Mouse (Mus musculus) heart, adult 2 months (tissue): ENCODE measurements at regions not wholly inside any gene's neighbourhood (a gene's known extent, or its start where the extent isn't known, plus 50 kb on each side); places are given as distances from the start of the nearest gene placed in this dataset.

ENCODE experiments used
- DNase-seq, 2 experiments: peaks; one replicate each; pipeline ENCODE4 v3.0.0; 2021
- H3K27ac ChIP-seq: fragments of 200-600 bp; 2 replicates; pipeline ENCODE4 v1.8.1; 2022
- H3K27me3 ChIP-seq: fragments of 200-500 bp; 2 replicates; pipeline ENCODE4 v1.6.1; 2012; ENCODE audit warnings: mild to moderate bottlenecking, low read length, inconsistent platforms, mixed read lengths; ENCODE audit not compliant: control insufficient read depth, insufficient read depth
- H3K36me3 ChIP-seq: fragments of 200-500 bp; 2 replicates; pipeline ENCODE4 v1.6.1; 2012; ENCODE audit warnings: low read length, inconsistent platforms; ENCODE audit not compliant: control insufficient read depth, insufficient read depth
- H3K4me1 ChIP-seq: fragments of 200-500 bp; 2 replicates; pipeline ENCODE4 v1.6.1; 2011; ENCODE audit warnings: low read length; ENCODE audit not compliant: control insufficient read depth, insufficient read depth
- H3K4me3 ChIP-seq: fragments of 200-600 bp; 2 replicates; pipeline ENCODE4 v1.8.1; 2022
- H3K79me2 ChIP-seq: fragments of 200-500 bp; replicated peaks from 2 replicates; pipeline ENCODE4 v1.6.1; 2012; ENCODE audit warnings: mild to moderate bottlenecking, inconsistent platforms, low read length, moderate library complexity, mixed read lengths; ENCODE audit not compliant: control insufficient read depth, insufficient read depth
- H3K9ac ChIP-seq: fragments of 200-500 bp; 2 replicates; pipeline ENCODE4 v1.6.1; 2012; ENCODE audit warnings: low read depth, mild to moderate bottlenecking, control low read depth, inconsistent platforms, low read length, mixed read lengths
- CTCF ChIP-seq: fragments of 200-600 bp; IDR thresholded peaks from 2 replicates; pipeline ENCODE4 v1.8.1; 2022; ENCODE audit warnings: antibody characterized with exemption, mild to moderate bottlenecking, moderate library complexity
- EP300 ChIP-seq: fragments of 200-500 bp; IDR thresholded peaks from 2 replicates; pipeline ENCODE4 v1.6.1; 2011; ENCODE audit warnings: low read depth, low read length, control low read depth; ENCODE audit not compliant: insufficient read depth
- POLR2A ChIP-seq: fragments of 200-500 bp; IDR thresholded peaks from 2 replicates; pipeline ENCODE4 v1.6.1; 2011; ENCODE audit warnings: mild to moderate bottlenecking, low read depth, low read length, control low read depth; ENCODE audit not compliant: insufficient read depth
- WGBS: fragments of 180-500 bp; shearing (Covaris S2); methylation state at CpG from one replicate; pipeline ENCODE4 v1.1.7; 2018; 5-methylcytosine and 5-hydroxymethylcytosine counted together
- intact Hi-C: fragments of 180-260 bp; cut with DNase I; formaldehyde crosslinking; loops from one replicate; pipeline ENCODE4 v1.15.1; 2025

DNA sequence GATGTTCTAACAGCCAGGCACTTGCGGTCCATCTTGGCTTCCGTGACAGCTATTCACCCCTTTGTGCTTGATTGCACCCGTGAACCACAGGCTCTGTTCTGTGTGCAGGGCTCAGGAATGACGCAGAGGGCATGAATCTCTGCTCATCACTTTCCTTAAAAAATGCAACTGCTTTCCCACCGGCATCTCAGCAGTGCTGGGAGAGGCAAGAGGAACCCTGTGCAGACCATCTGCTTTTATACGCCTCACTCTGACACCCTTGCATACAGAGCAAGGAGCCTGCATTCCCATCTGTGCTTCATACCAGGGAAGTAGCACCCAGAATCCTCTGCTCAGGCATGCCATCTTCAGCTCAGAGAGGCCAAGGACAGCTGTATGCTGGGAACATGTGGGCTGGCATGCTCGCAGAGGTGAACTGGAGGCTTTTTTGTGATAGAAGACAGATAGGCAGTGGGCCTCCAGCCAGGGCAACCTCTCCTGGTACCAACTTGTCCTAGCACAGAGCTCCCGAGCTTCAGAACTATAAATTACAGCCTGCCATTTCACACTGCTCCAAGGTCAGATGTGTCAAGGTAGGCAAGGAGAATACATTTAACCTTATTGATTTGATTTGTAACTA, 121.6 kb downstream of the Polr2m start:
- no peak overlapping the region for H3K27ac ChIP-seq
- intact Hi-C loops = loop anchor here (10.0 kb wide), 1 partner anchor 171 kb away; no protein-coding TSS in a partner anchor
- WGBS = 82% methylated on average over 8 of the region's 8 CpGs
- H3K9ac ChIP-seq = no peak overlapping the region
- no peak for DNase-seq
- H3K4me3 ChIP-seq = no peak overlapping the region
- TF ChIP-seq CTCF (no peak), EP300 (no peak), POLR2A (no peak)
- no peaks in the 10 kb centered on the region for H3K79me2 ChIP-seq
- H3K36me3 ChIP-seq = no peaks in the 10 kb centered on the region
- H3K4me1 ChIP-seq = no peaks in the 10 kb centered on the region
- no peaks in the 10 kb centered on the region for H3K27me3 ChIP-seq

DNA sequence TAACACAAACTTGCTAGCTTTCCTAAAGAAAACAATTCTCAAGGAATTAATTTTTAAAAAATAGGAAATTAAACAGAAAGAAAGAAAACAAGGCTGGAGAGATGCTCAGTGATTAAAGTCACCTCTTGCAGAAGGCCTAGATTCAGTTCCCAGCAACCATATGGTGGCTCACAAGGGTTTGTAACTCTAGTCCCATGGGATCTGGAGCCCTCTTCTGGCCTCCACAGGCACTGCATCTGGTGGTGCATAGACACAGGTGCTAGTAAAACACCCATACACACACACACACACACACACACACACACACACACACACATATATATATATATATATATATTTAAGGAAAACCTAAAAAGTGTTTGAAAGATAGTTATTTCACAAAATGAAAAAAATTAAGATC, 123.3 kb downstream of the Polr2m start:
- no peak for DNase-seq
- Histone ChIP-seq H3K4me1 (no peaks in the 10 kb centered on the region), H3K27ac (no peak overlapping the region), H3K9ac (no peak overlapping the region), H3K79me2 (no peaks in the 10 kb centered on the region), H3K4me3 (no peak overlapping the region), H3K27me3 (no peaks in the 10 kb centered on the region), H3K36me3 (no peaks in the 10 kb centered on the region)
- intact Hi-C loops = loop anchor here (10.0 kb wide), 1 partner anchor 172 kb away; no protein-coding TSS in a partner anchor
- TF ChIP-seq EP300 (no peak), CTCF (no peak), POLR2A (no peak)

DNA sequence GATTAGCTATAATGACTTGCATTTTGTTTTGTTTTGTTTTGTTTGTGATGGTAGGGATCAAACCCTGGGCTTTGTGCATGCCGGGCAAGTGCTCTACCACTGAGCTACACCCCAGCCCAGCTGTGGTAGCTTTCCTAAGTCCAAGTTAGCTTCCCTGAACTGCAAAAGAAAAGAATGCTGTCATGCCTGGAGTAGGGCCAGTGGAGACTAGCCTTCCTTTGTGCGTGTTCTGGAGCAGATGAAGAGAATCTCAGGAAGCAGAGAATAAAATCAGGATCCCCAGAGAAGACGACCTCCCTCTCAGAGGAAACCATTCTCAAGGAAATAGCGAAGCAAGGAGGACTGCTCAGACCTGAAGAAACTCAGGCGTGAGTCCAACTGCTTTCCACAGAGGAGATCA, 123.8 kb downstream of the Polr2m start:
- H3K27me3 ChIP-seq = no peaks in the 10 kb centered on the region
- no peaks in the 10 kb centered on the region for H3K4me1 ChIP-seq
- H3K4me3 ChIP-seq = no peak overlapping the region
- TF ChIP-seq CTCF = no peak
- TF ChIP-seq POLR2A = no peak
- no peak for TF ChIP-seq EP300
- no peaks in the 10 kb centered on the region for H3K36me3 ChIP-seq
- H3K79me2 ChIP-seq = no peaks in the 10 kb centered on the region
- WGBS = 37% methylated on average over 5 of the region's 5 CpGs
- DNase-seq = peak; percentile 38 to 42
- no peak overlapping the region for H3K9ac ChIP-seq
- H3K27ac ChIP-seq = no peak overlapping the region
- intact Hi-C loops = loop anchor here (10.0 kb wide), 1 partner anchor 173 kb away; no protein-coding TSS in a partner anchor

DNA sequence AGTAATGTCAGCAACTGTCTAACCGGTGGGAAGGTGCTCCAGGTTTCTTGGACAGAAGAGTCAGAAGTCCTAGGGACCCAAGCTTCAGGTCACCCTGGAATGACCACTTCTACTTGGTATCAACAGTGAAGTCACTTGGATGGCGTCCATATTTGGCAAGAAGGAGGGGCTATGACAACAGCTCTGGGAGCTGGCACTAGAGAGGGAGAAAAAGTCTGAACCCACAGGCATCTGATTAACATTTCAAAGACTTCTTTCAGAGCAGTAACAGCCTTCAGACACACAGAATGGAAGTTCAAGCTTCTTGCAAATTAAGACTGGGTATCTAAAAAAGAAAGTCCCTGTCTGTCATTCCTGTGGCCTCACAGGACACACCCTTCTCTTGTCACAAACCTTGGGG, 124.4 kb downstream of the Polr2m start:
- no peak for DNase-seq
- H3K4me3 ChIP-seq = no peak overlapping the region
- TF ChIP-seq EP300 (no peak), CTCF (no peak), POLR2A (no peak)
- H3K36me3 ChIP-seq = no peaks in the 10 kb centered on the region
- H3K4me1 ChIP-seq = no peaks in the 10 kb centered on the region
- intact Hi-C loops = loop anchor here (10.0 kb wide), 1 partner anchor 173 kb away; no protein-coding TSS in a partner anchor
- 76% methylated on average over 2 of the region's 2 CpGs for WGBS
- H3K9ac ChIP-seq = no peak overlapping the region
- no peak overlapping the region for H3K27ac ChIP-seq
- no peaks in the 10 kb centered on the region for H3K27me3 ChIP-seq
- no peaks in the 10 kb centered on the region for H3K79me2 ChIP-seq

DNA sequence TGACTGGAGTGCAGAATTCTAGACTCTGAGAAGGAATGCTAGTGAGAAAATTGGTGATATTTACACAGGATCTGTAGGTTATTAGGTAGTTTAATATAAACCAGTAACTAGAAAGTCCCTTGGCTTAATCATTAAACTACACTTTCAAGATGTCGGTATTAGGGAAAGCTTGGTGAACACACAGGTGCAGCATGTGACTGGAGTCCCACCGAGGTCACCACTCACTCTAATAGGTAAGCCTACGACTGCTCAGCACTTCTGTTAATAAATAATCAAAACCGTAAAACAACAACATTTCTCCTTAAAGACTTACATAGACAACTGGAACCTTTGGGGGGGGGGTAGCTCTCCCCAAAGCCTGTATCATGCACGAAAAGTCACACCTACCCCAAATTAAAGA, 125.1 kb downstream of the Polr2m start:
- WGBS = 92% methylated on average over 5 of the region's 5 CpGs

DNA sequence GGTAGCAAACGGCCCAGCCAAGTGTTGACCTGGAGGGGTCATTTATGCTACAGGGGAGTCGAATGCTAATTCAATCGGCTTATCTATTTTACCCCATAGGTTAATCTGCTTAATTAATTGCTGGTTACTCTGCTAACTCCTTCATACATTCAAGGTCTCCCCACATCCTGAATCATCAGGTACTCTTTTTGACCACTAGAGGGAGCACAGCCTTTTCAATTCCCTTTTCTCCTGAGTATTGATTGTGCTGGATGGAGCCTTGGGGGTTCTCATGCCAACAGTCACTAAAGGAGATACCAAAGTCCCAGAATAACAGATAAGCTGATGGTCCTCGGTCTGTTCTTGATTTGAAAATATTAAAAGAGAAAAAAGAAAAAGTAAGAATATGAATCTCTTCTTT, 126.8 kb downstream of the Polr2m start:
- no peak for DNase-seq
- whole genome bisulfite sequencing = 21% methylated on average over 4 of the region's 4 CpGs
- TF ChIP-seq EP300 (no peak), CTCF (peak; percentile 95; the same call in 1 of the 2 replicates)

More for the DNA sequence above, 125.1 kb downstream of the Polr2m start:
- intact Hi-C loops = loop anchor here (1.0 to 10.0 kb wide), 2 partner anchors 174 to 264 kb away; no protein-coding TSS in a partner anchor
- H3K4me3 ChIP-seq = no peak overlapping the region
- no peaks in the 10 kb centered on the region for H3K27me3 ChIP-seq
- H3K27ac ChIP-seq = no peak overlapping the region
- no peak overlapping the region for H3K9ac ChIP-seq
- TF ChIP-seq EP300 (no peak), CTCF (no peak), POLR2A (no peak)
- DNase-seq = no peak
- no peaks in the 10 kb centered on the region for H3K36me3 ChIP-seq
- H3K4me1 ChIP-seq = no peaks in the 10 kb centered on the region
- H3K79me2 ChIP-seq = no peaks in the 10 kb centered on the region

More for the DNA sequence above, 126.8 kb downstream of the Polr2m start:
- intact Hi-C loops = loop anchor here (5.0 to 10.0 kb wide), 3 partner anchors 86 to 258 kb away; partner anchors contain the start of gene Aldh1a2
- Histone ChIP-seq H3K36me3 (no peaks in the 10 kb centered on the region), H3K4me1 (no peaks in the 10 kb centered on the region), H3K4me3 (no peak overlapping the region), H3K9ac (no peak overlapping the region), H3K79me2 (no peaks in the 10 kb centered on the region), H3K27me3 (no peaks in the 10 kb centered on the region), H3K27ac (no peak overlapping the region)
